Mouse (Mus musculus) brain, adult 10 weeks (tissue): ENCODE measurements around the gene Fhl4. TPM values are rescaled to one million over a fixed set of nuclear protein-coding genes. Genes with fewer than 3 reads are reported as not detected.

Experiments
- polyA plus RNA-seq: library from polyadenylated mRNA; stranded (reverse); fragments of 350-450 nt; fragmentation: Illumina TruSeq; extraction: RNeasy Lipid Tissue Mini Kit (QIAGEN cat#74804); gene quantifications from one replicate; pipeline ENCODE4 v1.2.3, GENCODE M21; 2015; ENCODE audit warnings: low read depth, low replicate concordance

Gene Fhl4
- polyA plus RNA-seq = 1.4 TPM

DNA sequence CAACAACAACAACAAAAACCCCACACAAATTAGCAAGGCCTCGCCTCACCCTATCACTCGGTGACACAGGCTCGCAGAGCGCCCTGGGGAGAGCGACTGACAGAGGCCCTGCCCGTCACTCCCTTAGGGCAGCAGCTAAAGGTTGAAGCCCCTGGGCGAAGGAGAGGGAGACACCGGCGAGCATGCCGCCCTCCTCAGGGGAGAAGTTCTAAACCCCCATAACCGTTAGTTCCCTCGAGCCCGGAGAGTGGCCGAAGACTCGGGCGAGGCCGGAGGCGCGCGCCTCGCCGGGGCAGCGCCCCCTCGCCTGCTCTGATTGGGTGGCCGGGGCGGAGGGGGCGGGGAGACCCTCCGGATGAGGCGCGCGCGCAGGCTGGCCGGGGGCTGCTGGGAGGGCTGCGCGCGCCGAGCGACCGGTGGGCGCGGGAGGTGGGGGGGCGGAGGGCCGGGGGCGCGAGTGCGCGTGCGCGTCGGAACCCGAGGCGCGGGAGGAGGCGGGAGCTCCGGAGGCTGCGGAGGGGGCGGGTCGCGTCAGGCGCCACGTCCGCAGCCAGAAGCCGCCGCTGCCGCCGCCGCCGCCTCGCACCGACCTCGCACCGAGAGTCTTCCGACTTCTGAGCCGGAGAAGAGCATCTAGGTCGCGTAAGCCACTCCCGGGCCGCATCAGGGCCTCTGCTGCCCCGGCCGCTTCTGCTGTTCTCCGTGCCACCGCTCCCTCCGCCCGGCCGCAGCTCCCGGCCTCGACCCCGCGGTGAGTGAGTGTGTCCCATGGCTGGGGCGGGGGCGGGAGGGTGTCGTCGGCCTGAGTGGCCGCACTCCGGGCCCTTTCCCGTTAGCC lies at the start of gene Fhl4, which contains the start of gene Tmem263:
TSS of gene Fhl4 (minus strand) at position 249 of the 838 bp plus-strand sequence.
TSS of gene Tmem263 (plus strand) at position 381 of the 838 bp plus-strand sequence.

DNA sequence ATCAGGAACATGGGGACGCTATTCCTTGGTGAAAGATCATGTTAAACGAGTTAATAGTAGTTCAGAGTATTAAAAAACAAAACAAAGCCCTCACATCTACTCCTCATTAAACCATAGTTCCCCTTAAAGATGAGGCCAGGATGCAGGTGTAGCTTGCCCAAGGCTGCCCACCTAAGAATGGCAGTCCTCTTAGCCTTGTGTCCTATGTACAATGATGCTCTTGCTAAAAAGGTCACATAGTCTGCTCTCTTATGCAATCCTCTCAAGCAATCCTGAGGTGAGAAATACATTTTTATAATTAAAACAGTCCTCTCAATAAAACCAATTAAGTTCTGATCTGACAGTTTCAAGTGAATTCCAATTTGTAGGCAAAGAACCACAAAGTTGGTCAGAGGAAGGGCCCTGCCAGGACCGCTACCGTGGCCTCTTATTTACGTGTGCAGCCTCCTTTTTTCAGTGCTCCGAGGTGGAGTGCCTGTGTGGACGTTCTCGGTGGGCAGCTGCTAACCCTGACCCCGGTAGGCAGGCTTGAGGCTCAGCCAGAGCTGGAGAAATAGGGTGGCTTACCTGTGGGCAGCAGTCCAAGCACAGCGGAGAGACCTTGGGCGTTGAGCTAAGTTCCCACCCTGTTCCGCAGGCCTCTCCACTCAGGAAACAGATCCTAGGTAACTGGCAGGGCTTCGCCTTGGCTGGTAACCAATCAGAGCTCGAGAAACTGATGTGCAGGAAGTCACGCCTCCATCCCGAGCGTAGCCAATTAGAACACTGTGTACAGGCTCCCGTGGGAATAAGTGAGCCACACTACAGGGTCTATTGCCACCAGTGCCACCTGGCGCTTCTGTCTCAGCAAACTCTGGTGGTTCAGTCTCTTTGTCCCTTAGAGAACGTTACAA lies 25.3 kb upstream of the Fhl4 start, which contains the start of gene Mterf2:
TSS of gene Mterf2 (minus strand) at position 633 of the 893 bp plus-strand sequence.

Other genes with a start within 250 kb of the Fhl4 start
- gene Ric8b, start 184.9 kb downstream of the Fhl4 start, polyA plus RNA-seq = 51.2 TPM
- 27.3 TPM for gene Tmem263, start 132 bp upstream of the Fhl4 start, polyA plus RNA-seq
- gene Mterf2, start 25.5 kb upstream of the Fhl4 start, polyA plus RNA-seq = 27.9 TPM
- 20.9 TPM for gene Cry1, start 82.6 kb upstream of the Fhl4 start, polyA plus RNA-seq